ENCODE assay signal across 18 mouse cellular contexts in genomic region chr11:109704311-109705205, GRCm38 (mm10). TPM values are rescaled to one million over a fixed set of nuclear protein-coding genes. Genes with fewer than 3 reads are reported as not detected.
DNase-seq lines count a peak whose midpoint lies in the region; ATAC-seq and TF ChIP-seq lines count a peak whose summit lies in the region.
"Had no signal": no experiment of that assay in that cellular context is flagged by ENCODE, and none has a peak within 500 bp of the region (broad histone marks: within the 10 kb centered on the region; RNA-seq: fewer than 3 reads in every experiment).

No protein-coding gene starts in this region.

- H3K4me1 ChIP-seq in hindbrain, embryonic 14.5 days (replicated peaks; ENCODE audit: control insufficient read depth, insufficient read depth, low read length) = peaks cover 9% of the 10 kb centered on the region
- peaks cover 6% of the 10 kb centered on the region; the same call in 1 of the 2 replicates for H3K4me1 ChIP-seq in hindbrain, postnatal 0 days (ENCODE audit: insufficient read depth, low read length)
- H3K4me1 ChIP-seq in liver, embryonic 11.5 days (replicated peaks; ENCODE audit: control insufficient read depth, insufficient read depth, low read length) = no peaks in the 10 kb centered on the region; the same call in 1 of the 2 replicates
- H3K4me1 ChIP-seq in liver, embryonic 12.5 days = 0 out of 2 replicates have a peak, but pooled peaks cover 4% of the 10 kb centered on the region
- peaks cover 7% of the 10 kb centered on the region; the same call in 1 of the 2 replicates for H3K4me1 ChIP-seq in brown adipose tissue, adult 24 weeks (ENCODE audit: control insufficient read depth, insufficient read depth, insufficient read length, low read length)
- H3K4me1 ChIP-seq in liver, postnatal 0 days (ENCODE audit: insufficient read depth) = peaks cover 30% of the 10 kb centered on the region

- no peak for TF ChIP-seq EP300 in liver, postnatal 0 days (IDR thresholded peaks at IDR 0.05; ENCODE audit: low read depth)

- 75% methylated on average over 22 of the region's 22 CpGs for WGBS in hindbrain, embryonic 14.5 days
- 65% methylated on average over 22 of the region's 22 CpGs for WGBS in hindbrain, postnatal 0 days
- WGBS in liver, embryonic 11.5 days = 89% methylated on average over 22 of the region's 22 CpGs
- WGBS in liver, embryonic 12.5 days (ENCODE audit: insufficient replicate concordance) = 76% methylated on average over 22 of the region's 22 CpGs
- 80% methylated on average over 22 of the region's 22 CpGs for WGBS in liver, postnatal 0 days (ENCODE audit: insufficient replicate concordance)

- peak overlapping the region; percentile 14; the same call in 1 of the 2 replicates for H3K27ac ChIP-seq in hindbrain, embryonic 14.5 days
- no peak overlapping the region for H3K27ac ChIP-seq in hindbrain, postnatal 0 days
- peak overlapping the region; percentile 34; the same call in 1 of the 2 replicates for H3K27ac ChIP-seq in liver, embryonic 11.5 days (ENCODE audit: low read depth, low read length)
- no peak overlapping the region for H3K27ac ChIP-seq in liver, embryonic 12.5 days
- 0 out of 2 replicates have a peak overlapping the region, but pooled peaks have one; percentile 5 for H3K27ac ChIP-seq in brown adipose tissue, adult 24 weeks (replicated peaks; ENCODE audit: low read depth, low read length)
- H3K27ac ChIP-seq in liver, postnatal 0 days (ENCODE audit: low read depth) = peak overlapping the region; percentile 72
- H3K27ac ChIP-seq: hindbrain, embryonic 10.5 days; limb, embryonic 12.5 days had no signal

- DNase-seq in hindbrain, embryonic 14.5 days (ENCODE audit: low spot score) = no peak
- DNase-seq in hindbrain, postnatal 0 days (ENCODE audit: low spot score) = no peak
- DNase-seq in liver, embryonic 11.5 days (ENCODE audit: low spot score) = no peak
- no peak for DNase-seq in liver, postnatal 0 days
- no peak for DNase-seq in retina, embryonic 14.5 days (ENCODE audit: low spot score)
- no peak for DNase-seq in cerebellum, adult 11 months
- DNase-seq: adrenal gland, postnatal 14 days; cerebellum, adult 2 months; cerebellum, postnatal 36 days; gastrocnemius, postnatal 25 days; lung, embryonic 14.5 days; lung, postnatal 4 days; thymus, adult 18-20 months; thymus, postnatal 4 days had no signal

- H3K27me3 ChIP-seq in hindbrain, embryonic 14.5 days (ENCODE audit: control insufficient read depth, insufficient read depth, low read length) = no peaks in the 10 kb centered on the region
- no peaks in the 10 kb centered on the region for H3K27me3 ChIP-seq in hindbrain, postnatal 0 days (ENCODE audit: insufficient read depth, low read length)
- H3K27me3 ChIP-seq in liver, embryonic 11.5 days (replicated peaks; ENCODE audit: control insufficient read depth, insufficient read depth, low read length) = no peaks in the 10 kb centered on the region
- H3K27me3 ChIP-seq in liver, embryonic 12.5 days (replicated peaks) = no peaks in the 10 kb centered on the region
- H3K27me3 ChIP-seq in liver, postnatal 0 days (ENCODE audit: insufficient read depth, low read length) = no peaks in the 10 kb centered on the region
- H3K27me3 ChIP-seq: limb, embryonic 12.5 days had no signal

- no peak overlapping the region for H3K4me3 ChIP-seq in hindbrain, embryonic 14.5 days (replicated peaks; ENCODE audit: low read length)
- no peak overlapping the region for H3K4me3 ChIP-seq in hindbrain, postnatal 0 days (ENCODE audit: low read length)
- no peak overlapping the region for H3K4me3 ChIP-seq in liver, embryonic 11.5 days (ENCODE audit: low read depth, low read length)
- H3K4me3 ChIP-seq in liver, embryonic 12.5 days = no peak overlapping the region
- H3K4me3 ChIP-seq in brown adipose tissue, adult 24 weeks (ENCODE audit: insufficient read depth, low read depth, low read length) = no peak overlapping the region
- no peak overlapping the region for H3K4me3 ChIP-seq in liver, postnatal 0 days (ENCODE audit: low read depth, low read length)
- H3K4me3 ChIP-seq: hindbrain, embryonic 10.5 days; limb, embryonic 12.5 days had no signal

- H3K36me3 ChIP-seq in hindbrain, embryonic 14.5 days (replicated peaks; ENCODE audit: control insufficient read depth, insufficient read depth) = no peaks in the 10 kb centered on the region
- H3K36me3 ChIP-seq in hindbrain, postnatal 0 days (ENCODE audit: insufficient read depth, low read length) = no peaks in the 10 kb centered on the region
- H3K36me3 ChIP-seq in liver, embryonic 11.5 days (ENCODE audit: control insufficient read depth, insufficient read depth, low read length) = no peaks in the 10 kb centered on the region
- no peaks in the 10 kb centered on the region for H3K36me3 ChIP-seq in liver, embryonic 12.5 days
- no peaks in the 10 kb centered on the region for H3K36me3 ChIP-seq in liver, postnatal 0 days (replicated peaks; ENCODE audit: insufficient read depth, low read length)
- H3K36me3 ChIP-seq: hindbrain, embryonic 10.5 days; limb, embryonic 12.5 days had no signal

- H3K9me3 ChIP-seq in hindbrain, embryonic 14.5 days (ENCODE audit: control insufficient read depth, low read length) = no peaks in the 10 kb centered on the region
- no peaks in the 10 kb centered on the region for H3K9me3 ChIP-seq in hindbrain, postnatal 0 days (ENCODE audit: low read length)
- peaks cover 2% of the 10 kb centered on the region; the same call in 1 of the 2 replicates for H3K9me3 ChIP-seq in liver, embryonic 11.5 days (ENCODE audit: control insufficient read depth, low read length)
- H3K9me3 ChIP-seq in liver, embryonic 12.5 days (replicated peaks) = no peaks in the 10 kb centered on the region
- no peaks in the 10 kb centered on the region for H3K9me3 ChIP-seq in liver, postnatal 0 days (ENCODE audit: low read length)
- H3K9me3 ChIP-seq: hindbrain, embryonic 10.5 days; limb, embryonic 12.5 days had no signal

- no peak for TF ChIP-seq CTCF in hindbrain, postnatal 0 days (IDR thresholded peaks at IDR 0.05; ENCODE audit: low read depth)
- TF ChIP-seq CTCF in liver, postnatal 0 days (IDR thresholded peaks at IDR 0.05; ENCODE audit: low read depth) = no peak

- no peak overlapping the region for H3K9ac ChIP-seq in hindbrain, embryonic 14.5 days
- H3K9ac ChIP-seq in hindbrain, postnatal 0 days (replicated peaks; ENCODE audit: low read length) = no peak overlapping the region
- H3K9ac ChIP-seq in liver, embryonic 11.5 days (ENCODE audit: low read depth, low read length) = no peak overlapping the region
- no peak overlapping the region for H3K9ac ChIP-seq in liver, embryonic 12.5 days
- no peak overlapping the region for H3K9ac ChIP-seq in liver, postnatal 0 days (replicated peaks)
- H3K9ac ChIP-seq: limb, embryonic 12.5 days; lung, embryonic 14.5 days had no signal

- no peak overlapping the region for H3K4me2 ChIP-seq in hindbrain, embryonic 14.5 days (replicated peaks)
- no peak overlapping the region for H3K4me2 ChIP-seq in hindbrain, postnatal 0 days (ENCODE audit: low read depth, low read length)
- no peak overlapping the region for H3K4me2 ChIP-seq in liver, embryonic 11.5 days
- H3K4me2 ChIP-seq in liver, embryonic 12.5 days = no peak overlapping the region
- H3K4me2 ChIP-seq in liver, postnatal 0 days (ENCODE audit: low read depth, low read length) = no peak overlapping the region; the same call in 1 of the 2 replicates
- H3K4me2 ChIP-seq: limb, embryonic 12.5 days; lung, embryonic 14.5 days had no signal

- no peak for ATAC-seq in hindbrain, embryonic 14.5 days (ENCODE audit: low FRiP score)
- no peak for ATAC-seq in hindbrain, postnatal 0 days
- no peak for ATAC-seq in liver, embryonic 11.5 days (replicated peaks; ENCODE audit: low FRiP score)
- no peak for ATAC-seq in liver, embryonic 12.5 days
- ATAC-seq in liver, postnatal 0 days = no peak

RNA-seq across cellular contexts. Expression of gene Fam20a, which starts 17.5 kb away (rescaled TPM):
- 4.9 and 5.0 TPM in 2 replicates for polyA plus RNA-seq in hindbrain, embryonic 14.5 days (2014; fragmentation: Nextera tagmentation; extraction: Ambion mirVana)
- total RNA-seq in hindbrain, postnatal 0 days (2014; rRNA removed) = 9.1 and 10.1 TPM in 2 replicates
- 9.3 and 9.4 TPM in 2 replicates for polyA plus RNA-seq in hindbrain, postnatal 0 days (2015; fragmentation: Nextera tagmentation; extraction: Ambion mirVana)
- polyA plus RNA-seq in liver, embryonic 11.5 days (2014; fragmentation: Nextera tagmentation; extraction: Ambion mirVana) = 7.8 and 8.7 TPM in 2 replicates
- polyA plus RNA-seq in liver, embryonic 12.5 days (2016; fragmentation: Nextera tagmentation; extraction: Ambion mirVana) = 4.7 and 4.9 TPM in 2 replicates
- polyA plus RNA-seq in brown adipose tissue, adult 24 weeks (2012; ENCODE audit: insufficient read depth, insufficient read length, missing spikeins) = 2.3 and 2.6 TPM in 2 replicates
- 28.0 and 29.0 TPM in 2 replicates for polyA plus RNA-seq in liver, postnatal 0 days (2015; fragmentation: Nextera tagmentation; extraction: Ambion mirVana)

RNA-seq across cellular contexts. Expression of gene Prkar1a, which starts 55.4 kb away (rescaled TPM):
- 515 and 597 TPM in 2 replicates for polyA plus RNA-seq in hindbrain, embryonic 14.5 days (2014; fragmentation: Nextera tagmentation; extraction: Ambion mirVana)
- total RNA-seq in hindbrain, postnatal 0 days (2014; rRNA removed) = 190 and 198 TPM in 2 replicates
- polyA plus RNA-seq in hindbrain, postnatal 0 days (2015; fragmentation: Nextera tagmentation; extraction: Ambion mirVana) = 425 and 435 TPM in 2 replicates
- polyA plus RNA-seq in liver, embryonic 11.5 days (2014; fragmentation: Nextera tagmentation; extraction: Ambion mirVana) = 261 and 285 TPM in 2 replicates
- 165 and 171 TPM in 2 replicates for polyA plus RNA-seq in liver, embryonic 12.5 days (2016; fragmentation: Nextera tagmentation; extraction: Ambion mirVana)
- 98.4 and 102 TPM in 2 replicates for polyA plus RNA-seq in brown adipose tissue, adult 24 weeks (2012; ENCODE audit: insufficient read depth, insufficient read length, missing spikeins)
- 118 and 124 TPM in 2 replicates for polyA plus RNA-seq in liver, postnatal 0 days (2015; fragmentation: Nextera tagmentation; extraction: Ambion mirVana)

Comparison
In these comparisons a context has a peak if more than half of its experiments do, and no peak if none do; other contexts are left out.
1. H3K27ac ChIP-seq: peak in hindbrain, embryonic 14.5 days (single experiment), liver, embryonic 11.5 days (single experiment), brown adipose tissue, adult 24 weeks (single experiment) and liver, postnatal 0 days (single experiment); none in hindbrain, postnatal 0 days (single experiment) and liver, embryonic 12.5 days (single experiment).